Mouse (Mus musculus) CH12.LX (cell line): Measurements from ENCODE around the gene Lrrc1. TPM values are rescaled to one million over a fixed set of nuclear protein-coding genes. Genes with fewer than 3 reads are reported as not detected.

ENCODE experiments used
- DNase-seq: peaks from one replicate; pipeline ENCODE4 v3.0.0-alpha.2; 2013; ENCODE audit errors: extremely low read depth
- H3K27ac ChIP-seq: 2 replicates; pipeline ENCODE4 v1.5.1; 2012; ENCODE audit warnings: low read depth, mild to moderate bottlenecking, control low read depth, moderate library complexity; ENCODE audit not compliant: insufficient read depth
- H3K27me3 ChIP-seq: replicated peaks from 2 replicates; pipeline ENCODE3; 2012; ENCODE audit warnings: inconsistent platforms
- H3K36me3 ChIP-seq, 2 experiments: replicated peaks in 1 of 2; 2 replicates each; pipeline versions ENCODE3 to v1.6.1; 2012; ENCODE audit warnings: inconsistent platforms in 1 of 2, low read length in 1 of 2, mild to moderate bottlenecking in 1 of 2, mixed read lengths in 1 of 2, moderate library complexity in 1 of 2; ENCODE audit not compliant: control insufficient read depth in 1 of 2, insufficient read depth in 1 of 2
- H3K4me1 ChIP-seq, 2 experiments: 2 replicates each; pipeline ENCODE4 v1.6.1; 2012; ENCODE audit warnings: inconsistent platforms in 1 of 2, moderate library complexity in 1 of 2; ENCODE audit not compliant: insufficient read depth in 2 of 2, control insufficient read depth in 1 of 2
- H3K4me2 ChIP-seq: 2 replicates; pipeline ENCODE4 v1.6.1; 2012; ENCODE audit warnings: low read depth, mild to moderate bottlenecking, control low read depth; ENCODE audit not compliant: poor library complexity, insufficient read depth, severe bottlenecking
- H3K4me3 ChIP-seq, 3 experiments: fragments of 150-350 bp in 1 of 3; sonication (generic) in 1 of 3; replicated peaks in 1 of 3; 2 replicates each; pipeline versions ENCODE3 to v1.5.1; 2011 to 2012; ENCODE audit warnings: low read depth in 2 of 3, low read length in 2 of 3, mild to moderate bottlenecking in 2 of 3, moderate library complexity in 2 of 3, control low read depth in 1 of 3, improper control_type of control experiment in 1 of 3, inconsistent platforms in 1 of 3, mixed read lengths in 1 of 3; ENCODE audit not compliant: poor library complexity in 1 of 3
- H3K79me2 ChIP-seq: replicated peaks from 2 replicates; pipeline ENCODE4 v1.6.1; 2012; ENCODE audit warnings: mild to moderate bottlenecking, moderate library complexity; ENCODE audit not compliant: control insufficient read depth, poor library complexity, insufficient read depth, severe bottlenecking; ENCODE audit errors: extremely low read depth
- H3K9ac ChIP-seq: 2 replicates; pipeline ENCODE4 v1.6.1; 2012; ENCODE audit warnings: low read depth, mild to moderate bottlenecking, control low read depth, moderate library complexity; ENCODE audit not compliant: insufficient read depth
- H3K9me3 ChIP-seq: replicated peaks from 2 replicates; pipeline ENCODE3; 2012; ENCODE audit warnings: low read length, inconsistent platforms, mixed read lengths
- BHLHE40 ChIP-seq: IDR thresholded peaks from 2 replicates; pipeline ENCODE4 v1.6.1; 2011; ENCODE audit warnings: mild to moderate bottlenecking, low read depth, low read length, improper control_type of control experiment
- CTCF ChIP-seq, 2 experiments: IDR thresholded peaks in 1 of 2; conservative IDR thresholded peaks in 1 of 2; 2 replicates each; pipeline ENCODE4 v1.5.1; 2011 to 2012; ENCODE audit warnings: low read depth in 2 of 2, low read length in 2 of 2, improper control_type of control experiment in 1 of 2, inconsistent platforms in 1 of 2, mild to moderate bottlenecking in 1 of 2, moderate library complexity in 1 of 2
- EP300 ChIP-seq: IDR thresholded peaks from 2 replicates; pipeline ENCODE4 v1.6.1; 2011; ENCODE audit warnings: low read length, improper control_type of control experiment
- ETS1 ChIP-seq: conservative IDR thresholded peaks from 2 replicates; pipeline ENCODE4 v1.6.1; 2012; ENCODE audit warnings: low read depth, mild to moderate bottlenecking, inconsistent platforms, low read length, improper control_type of control experiment, moderate library complexity
- GABPA ChIP-seq: IDR thresholded peaks from 2 replicates; pipeline ENCODE4 v1.6.1; 2012; ENCODE audit warnings: low read depth, low read length, improper control_type of control experiment, inconsistent platforms; ENCODE audit not compliant: insufficient replicate concordance
- HCFC1 ChIP-seq: IDR thresholded peaks from 2 replicates; pipeline ENCODE4 v1.6.1; 2012; ENCODE audit warnings: low read depth, mild to moderate bottlenecking, inconsistent platforms, low read length, improper control_type of control experiment
- IRF4 ChIP-seq: IDR thresholded peaks from 2 replicates; pipeline ENCODE4 v1.6.1; 2014; ENCODE audit warnings: low read depth, mild to moderate bottlenecking, inconsistent platforms, low read length, improper control_type of control experiment
- JUN ChIP-seq: IDR thresholded peaks from 2 replicates; pipeline ENCODE4 v1.6.1; 2011; ENCODE audit warnings: low read depth, mild to moderate bottlenecking, low read length, improper control_type of control experiment, moderate library complexity; ENCODE audit not compliant: insufficient read depth
- JUND ChIP-seq: conservative IDR thresholded peaks from 2 replicates; pipeline ENCODE4 v1.6.1; 2011; ENCODE audit warnings: low read depth, low read length, improper control_type of control experiment
- KAT2A ChIP-seq: IDR thresholded peaks from 2 replicates; pipeline ENCODE4 v1.6.1; 2012; ENCODE audit warnings: low read length, improper control_type of control experiment, inconsistent platforms; ENCODE audit not compliant: insufficient replicate concordance
- MAFK ChIP-seq: IDR thresholded peaks from 2 replicates; pipeline ENCODE4 v1.6.1; 2011; ENCODE audit warnings: low read length, improper control_type of control experiment; ENCODE audit not compliant: insufficient replicate concordance
- MAX ChIP-seq: IDR thresholded peaks from 2 replicates; pipeline ENCODE4 v1.6.1; 2011; ENCODE audit warnings: low read length, improper control_type of control experiment
- MAZ ChIP-seq: IDR thresholded peaks from 2 replicates; pipeline ENCODE4 v1.6.1; 2012; ENCODE audit warnings: low read depth, mild to moderate bottlenecking, inconsistent platforms, low read length, improper control_type of control experiment, moderate library complexity
- MEF2A ChIP-seq: IDR thresholded peaks from 2 replicates; pipeline ENCODE4 v1.6.1; 2014; ENCODE audit warnings: low read depth, mild to moderate bottlenecking, inconsistent platforms, low read length, improper control_type of control experiment, borderline replicate concordance
- MXI1 ChIP-seq: IDR thresholded peaks from 2 replicates; pipeline ENCODE4 v1.6.1; 2011; ENCODE audit warnings: mild to moderate bottlenecking, low read depth, low read length, improper control_type of control experiment
- MYC ChIP-seq: IDR thresholded peaks from 2 replicates; pipeline ENCODE4 v1.6.1; 2011; ENCODE audit warnings: low read depth, mild to moderate bottlenecking, improper control_type of control experiment, low read length
- NELFE ChIP-seq: IDR thresholded peaks from 2 replicates; pipeline ENCODE4 v1.6.1; 2011; ENCODE audit warnings: low read depth, low read length, improper control_type of control experiment
- PAX5 ChIP-seq: IDR thresholded peaks from 2 replicates; pipeline ENCODE4 v1.6.1; 2012; ENCODE audit warnings: low read length, inconsistent platforms, mixed read lengths
- POLR2AphosphoS2 ChIP-seq: IDR thresholded peaks from 2 replicates; pipeline ENCODE4 v1.6.1; 2011; ENCODE audit warnings: low read depth, low read length, improper control_type of control experiment
- RAD21 ChIP-seq: IDR thresholded peaks from 2 replicates; pipeline ENCODE4 v1.6.1; 2011; ENCODE audit warnings: low read depth, mild to moderate bottlenecking, low read length, improper control_type of control experiment, moderate library complexity
- RCOR1 ChIP-seq: conservative IDR thresholded peaks from 2 replicates; pipeline ENCODE4 v1.6.1; 2012; ENCODE audit warnings: low read depth, mild to moderate bottlenecking, inconsistent platforms, low read length, improper control_type of control experiment
- SIN3A ChIP-seq: IDR thresholded peaks from 2 replicates; pipeline ENCODE4 v1.6.1; 2012; ENCODE audit warnings: low read length, improper control_type of control experiment, inconsistent platforms
- SMC3 ChIP-seq: IDR thresholded peaks from 2 replicates; pipeline ENCODE4 v1.6.1; 2011; ENCODE audit warnings: low read depth, low read length, improper control_type of control experiment
- TBP ChIP-seq: conservative IDR thresholded peaks from 2 replicates; pipeline ENCODE4 v1.6.1; 2011; ENCODE audit warnings: low read depth, low read length, improper control_type of control experiment
- TCF12 ChIP-seq: IDR thresholded peaks from 2 replicates; pipeline ENCODE4 v1.6.1; 2014; ENCODE audit warnings: low read depth, mild to moderate bottlenecking, inconsistent platforms, low read length, improper control_type of control experiment
- USF2 ChIP-seq: conservative IDR thresholded peaks from 2 replicates; pipeline ENCODE4 v1.6.1; 2011; ENCODE audit warnings: low read depth, low read length, improper control_type of control experiment
- ZC3H11A ChIP-seq: IDR thresholded peaks from 2 replicates; pipeline ENCODE4 v1.6.1; 2012; ENCODE audit warnings: low read depth, mild to moderate bottlenecking, inconsistent platforms, low read length, improper control_type of control experiment
- ZKSCAN1 ChIP-seq: IDR thresholded peaks from 2 replicates; pipeline ENCODE4 v1.6.1; 2012; ENCODE audit warnings: low read depth, inconsistent platforms, low read length, improper control_type of control experiment, borderline replicate concordance
- ZMIZ1 ChIP-seq: IDR thresholded peaks from 2 replicates; pipeline ENCODE4 v1.6.1; 2012; ENCODE audit warnings: low read depth, mild to moderate bottlenecking, inconsistent platforms, low read length, improper control_type of control experiment
- ZNF384 ChIP-seq: IDR thresholded peaks from 2 replicates; pipeline ENCODE4 v1.6.1; 2012; ENCODE audit warnings: low read depth, low read length, improper control_type of control experiment, inconsistent platforms
- dilution Hi-C: fragments of 300-500 bp; cut with MboI; formaldehyde crosslinking; loops from 2 replicates; pipeline ENCODE4 v1.14.3; 2020; ENCODE audit warnings: low sequenced_read_pairs; ENCODE audit not compliant: extremely low pct_unique_long_range_greater_than_20kb, extremely low pct_ligation_motif_present
- in situ Hi-C: fragments of 300-500 bp; cut with MboI; formaldehyde crosslinking; loops from 3 replicates; pipeline ENCODE4 v1.14.3; 2019; ENCODE audit warnings: low sequenced_read_pairs, low pct_ligation_motif_present, low pct_unique_long_range_greater_than_20kb, mixed read lengths
- polyA plus RNA-seq: library from polyadenylated mRNA; unstranded; fragments of >175 nt; gene quantifications from 2 replicates; pipeline ENCODE4 v1.2.1, GENCODE M21; 2012; ENCODE audit warnings: low read depth; ENCODE audit not compliant: insufficient read length
- total RNA-seq, 2 experiments: library from RNA; depleted of rRNA; stranded (reverse); fragments of 300-350 nt in 1 of 2; fragments of >200 nt in 1 of 2; gene quantifications; 2 replicates each; pipeline ENCODE4 v1.2.3; 2012 to 2014

Lrrc1 gene
- total and polyA plus RNA-seq, 3 experiments, result 15.4 to 15.8 (median 15.8) TPM

GRCm38 (mm10) chr9:77551036-77551512 lies 6.4 kb upstream of the Lrrc1 start:
- H3K36me3 ChIP-seq, result peaks cover 18 to 30% of the 10 kb centered on the region in 2 experiments
- H3K4me3 ChIP-seq, result no peak overlapping the region
- peaks cover 8 to 58% of the 10 kb centered on the region in 2 experiments for H3K4me1 ChIP-seq
- no peaks in the 10 kb centered on the region for H3K79me2 ChIP-seq
- TF ChIP-seq EP300 (peak; percentile 70), HCFC1 (no peak), CTCF (conservative IDR thresholded peaks at IDR 0.05 in 1 of 2, IDR thresholded peaks at IDR 0.05 in 1 of 2; ENCODE audit: low read depth in 2 of 2, low read length in 2 of 2) (peak; percentile 34 to 64), RCOR1 (peak; percentile 68; the same call in 1 of the 2 replicates), BHLHE40 (peak; percentile 92), RAD21 (peak; percentile 54), ZC3H11A (peak; percentile 9; the same call in 1 of the 2 replicates), NELFE (no peak), ZNF384 (0 out of 2 replicates have a peak, but pooled peaks have one; percentile 24), ZKSCAN1 (peak; percentile 44; the same call in 1 of the 2 replicates), POLR2AphosphoS2 (peak; percentile 65; the same call in 1 of the 2 replicates), IRF4 (peak; percentile 70; the same call in 1 of the 2 replicates), KAT2A (0 out of 2 replicates have a peak, but pooled peaks have one; percentile 28), PAX5 (no peak), MEF2A (0 out of 2 replicates have a peak, but pooled peaks have one; percentile 28), TBP (no peak), ZMIZ1 (no peak), TCF12 (peak; percentile 56; the same call in 1 of the 2 replicates), SIN3A (no peak), GABPA (no peak), MAFK (peak; percentile 65; the same call in 1 of the 2 replicates), MYC (peak; percentile 79; the same call in 1 of the 2 replicates), JUN (peak; percentile 16; the same call in 1 of the 2 replicates), ETS1 (peak; percentile 71), USF2 (no peak), JUND (0 out of 2 replicates have a peak, but pooled peaks have one; percentile 41), SMC3 (peak; percentile 62), MAZ (0 out of 2 replicates have a peak, but pooled peaks have one; percentile 25), MXI1 (no peak), MAX (peak; percentile 52; the same call in 1 of the 2 replicates)
- H3K27me3 ChIP-seq, result no peaks in the 10 kb centered on the region
- peaks cover 3% of the 10 kb centered on the region for H3K9me3 ChIP-seq
- H3K9ac ChIP-seq, result no peak overlapping the region
- in situ Hi-C loops, result no loop called here
- H3K4me2 ChIP-seq, result no peak overlapping the region
- peak; percentile 86 for DNase-seq
- dilution Hi-C loops, result no loop called here
- no peak overlapping the region; the same call in 1 of the 2 replicates for H3K27ac ChIP-seq
